Mouse (Mus musculus) heart, adult 2 months (tissue): ENCODE data around the gene Pgap3.

ENCODE experiments used
- CTCF ChIP-seq: fragments of 200-600 bp; IDR thresholded peaks from 2 replicates; pipeline ENCODE4 v1.8.1; 2022; ENCODE audit warnings: antibody characterized with exemption, mild to moderate bottlenecking, moderate library complexity
- EP300 ChIP-seq: fragments of 200-500 bp; IDR thresholded peaks from 2 replicates; pipeline ENCODE4 v1.6.1; 2011; ENCODE audit warnings: low read depth, low read length, control low read depth; ENCODE audit not compliant: insufficient read depth
- POLR2A ChIP-seq: fragments of 200-500 bp; IDR thresholded peaks from 2 replicates; pipeline ENCODE4 v1.6.1; 2011; ENCODE audit warnings: mild to moderate bottlenecking, low read depth, low read length, control low read depth; ENCODE audit not compliant: insufficient read depth

- TF ChIP-seq CTCF (no peak), EP300 (no peak), POLR2A (no peak)
These were observed 28.1 kb upstream of the Pgap3 start for GRCm38 (mm10) chr11:98428436-98428835.
